Mouse (Mus musculus) embryonic facial prominence, embryonic 15.5 days (tissue): ENCODE data around the gene Cck. TPM values are rescaled to one million over a fixed set of nuclear protein-coding genes. Genes with fewer than 3 reads are reported as not detected.
"Not testable (repeated sequence)": the region's sequence is repeated elsewhere in the genome, so short reads cannot be mapped to it uniquely, and the experiment has no call there.

ENCODE experiments used
- ATAC-seq: fragments of 200-750 bp; cut with Nextera tagmentation; 2 replicates; pipeline ENCODE4 v1.8.0; 2017; ENCODE audit warnings: low read depth, moderate TSS enrichment; ENCODE audit not compliant: insufficient number of reproducible peaks, low FRiP score, low TSS enrichment
- H3K27ac ChIP-seq: fragments of 300-500 bp; sonication (generic); replicated peaks from 2 replicates; pipeline ENCODE4 v1.5.1; 2015; ENCODE audit warnings: mild to moderate bottlenecking, inconsistent platforms
- H3K27me3 ChIP-seq: fragments of 300-500 bp; sonication (generic); 2 replicates; pipeline ENCODE4 v1.6.1; 2015; ENCODE audit warnings: inconsistent platforms
- H3K36me3 ChIP-seq: fragments of 300-500 bp; sonication (generic); 2 replicates; pipeline ENCODE4 v1.6.1; 2015; ENCODE audit warnings: mild to moderate bottlenecking, inconsistent platforms
- H3K4me1 ChIP-seq: fragments of 300-500 bp; sonication (generic); 2 replicates; pipeline ENCODE4 v1.6.1; 2015; ENCODE audit warnings: inconsistent platforms
- H3K4me2 ChIP-seq: fragments of 300-500 bp; sonication (generic); replicated peaks from 2 replicates; pipeline ENCODE4 v1.6.1; 2015; ENCODE audit warnings: mild to moderate bottlenecking, inconsistent platforms
- H3K4me3 ChIP-seq: fragments of 300-500 bp; sonication (generic); replicated peaks from 2 replicates; pipeline ENCODE4 v1.5.1; 2015; ENCODE audit warnings: mild to moderate bottlenecking, inconsistent platforms
- H3K9ac ChIP-seq: fragments of 300-500 bp; sonication (generic); 2 replicates; pipeline ENCODE4 v1.6.1; 2015; ENCODE audit warnings: inconsistent platforms
- H3K9me3 ChIP-seq: fragments of 300-500 bp; sonication (generic); replicated peaks from 2 replicates; pipeline ENCODE4 v1.6.1; 2016; ENCODE audit warnings: inconsistent platforms
- WGBS: fragments of 180-500 bp; shearing (Covaris S2); methylation state at CpG from one replicate; pipeline ENCODE4 v1.1.7; 2015; 5-methylcytosine and 5-hydroxymethylcytosine counted together
- polyA plus RNA-seq: library from polyadenylated mRNA; unstranded; fragments of >200 nt; fragmentation: Nextera tagmentation; extraction: Ambion mirVana; gene quantifications from 2 replicates; pipeline ENCODE4 v1.2.1, GENCODE M21; 2015

Cck gene
- polyA plus RNA-seq, 1 experiment from 2014 or later = 2.3 TPM

DNA sequence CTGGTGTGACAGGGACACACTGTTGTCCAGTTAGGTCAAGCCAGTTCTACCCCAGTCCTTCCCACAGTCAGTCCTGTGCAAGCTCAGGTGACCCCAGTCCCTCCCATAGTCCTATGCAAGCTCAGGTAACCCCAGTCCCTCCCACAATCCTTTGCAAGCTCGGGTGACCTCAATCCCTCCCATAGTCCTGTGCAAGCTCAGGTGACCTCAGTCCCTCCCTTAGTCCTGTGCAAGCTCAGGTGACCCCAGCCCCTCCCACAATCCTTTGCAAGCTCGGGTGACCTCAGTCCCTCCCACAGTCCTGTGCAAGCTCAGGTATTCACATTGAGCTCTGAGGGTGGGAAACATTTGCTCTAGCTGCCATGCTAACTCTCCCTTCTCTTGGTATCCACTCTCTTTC is 35.5 kb downstream of the Cck start:
- H3K9ac ChIP-seq = no peak overlapping the region
- 54% methylated on average over 2 of the region's 2 CpGs for WGBS
- H3K4me2 ChIP-seq = no peak overlapping the region
- no peaks in the 10 kb centered on the region for H3K9me3 ChIP-seq
- peaks cover 54% of the 10 kb centered on the region for H3K36me3 ChIP-seq
- H3K27me3 ChIP-seq = no peaks in the 10 kb centered on the region
- H3K4me1 ChIP-seq = no peaks in the 10 kb centered on the region
- no peak for ATAC-seq
- H3K27ac ChIP-seq = no peak overlapping the region
- H3K4me3 ChIP-seq = no peak overlapping the region

DNA sequence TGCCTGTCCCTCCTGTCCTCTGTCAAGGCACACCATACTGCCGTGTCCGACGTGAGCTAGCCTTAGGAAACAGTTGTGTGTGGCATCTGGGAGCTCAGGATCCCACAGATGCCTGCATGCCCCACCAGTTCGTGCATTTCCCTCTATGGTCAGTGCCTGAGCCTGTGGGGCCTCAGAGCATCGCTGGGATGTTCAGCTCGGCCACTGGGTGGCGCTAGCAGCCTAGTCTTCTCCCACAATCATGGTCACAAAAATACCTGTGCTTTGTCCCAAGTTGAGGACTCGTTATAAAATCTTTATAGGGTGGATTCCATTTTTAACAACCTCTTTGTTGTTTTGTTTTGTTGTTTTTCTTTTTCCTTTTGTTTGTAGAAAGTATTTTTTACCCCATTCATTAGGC is 37.0 kb downstream of the Cck start:
- Histone ChIP-seq H3K27me3 (no peaks in the 10 kb centered on the region), H3K9ac (no peak overlapping the region), H3K9me3 (no peaks in the 10 kb centered on the region), H3K4me2 (no peak overlapping the region), H3K36me3 (peaks cover 64% of the 10 kb centered on the region), H3K4me3 (no peak overlapping the region), H3K4me1 (no peaks in the 10 kb centered on the region), H3K27ac (no peak overlapping the region)
- no peak for ATAC-seq
- 32% methylated on average over 8 of the region's 8 CpGs for WGBS

GRCm38 (mm10) chr9:121456739-121457515 is 38.6 kb downstream of the Cck start:
- peaks cover 70% of the 10 kb centered on the region for H3K36me3 ChIP-seq
- no peaks in the 10 kb centered on the region for H3K27me3 ChIP-seq
- H3K4me3 ChIP-seq = no peak overlapping the region
- no peak overlapping the region for H3K27ac ChIP-seq
- WGBS = 74% methylated on average over 13 of the region's 13 CpGs
- H3K4me1 ChIP-seq = no peaks in the 10 kb centered on the region
- H3K9me3 ChIP-seq = no peaks in the 10 kb centered on the region
- no peak overlapping the region for H3K4me2 ChIP-seq
- ATAC-seq = no peak
- no peak overlapping the region for H3K9ac ChIP-seq

- WGBS = 65% methylated on average over 3 of the region's 3 CpGs
- no peaks in the 10 kb centered on the region for H3K9me3 ChIP-seq
- no peaks in the 10 kb centered on the region for H3K4me1 ChIP-seq
- H3K9ac ChIP-seq = no peak overlapping the region
- ATAC-seq = no peak
- H3K27ac ChIP-seq = no peak overlapping the region
- H3K36me3 ChIP-seq = peaks cover 68% of the 10 kb centered on the region
- no peaks in the 10 kb centered on the region for H3K27me3 ChIP-seq
- no peak overlapping the region for H3K4me3 ChIP-seq
- no peak overlapping the region for H3K4me2 ChIP-seq
Observed at GRCm38 (mm10) chr9:121454891-121455290, 40.6 kb downstream of the Cck start.

DNA sequence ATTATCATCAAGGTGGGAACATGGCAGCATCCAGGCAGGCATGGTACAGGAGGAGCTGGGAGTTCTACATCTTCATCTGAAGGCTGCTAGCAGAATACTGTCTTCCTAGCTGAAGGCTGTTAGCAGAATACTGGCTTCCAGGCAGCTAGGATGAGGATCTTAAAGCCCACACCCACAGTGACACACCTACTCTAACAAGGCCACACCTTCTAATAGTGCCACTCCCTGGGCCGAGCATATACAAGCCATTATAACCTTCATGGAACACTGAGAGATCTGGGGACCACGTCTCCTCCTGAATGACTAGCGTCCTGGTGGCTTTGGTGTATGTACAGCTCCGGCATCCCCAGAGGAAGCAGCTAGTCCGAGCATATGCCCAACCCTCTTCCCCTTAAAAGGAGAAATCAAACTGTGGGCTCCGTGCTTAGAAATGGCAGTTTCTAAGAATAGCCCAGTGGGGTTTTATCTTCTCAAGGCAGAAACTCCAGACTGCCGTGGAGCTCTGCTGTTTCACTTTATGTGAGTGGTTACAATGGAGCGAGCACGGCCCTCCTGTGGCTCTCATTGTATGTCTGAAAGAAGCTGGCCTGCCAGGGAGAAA is 43.1 kb downstream of the Cck start:
- not testable (repeated sequence) for H3K27ac ChIP-seq, H3K4me1 ChIP-seq, H3K4me2 ChIP-seq, H3K9ac ChIP-seq, H3K27me3 ChIP-seq, ATAC-seq, H3K4me3 ChIP-seq, H3K9me3 ChIP-seq
- peaks cover 81% of the 10 kb centered on the region for H3K36me3 ChIP-seq
- 67% methylated on average over 9 of the region's 9 CpGs for WGBS

DNA sequence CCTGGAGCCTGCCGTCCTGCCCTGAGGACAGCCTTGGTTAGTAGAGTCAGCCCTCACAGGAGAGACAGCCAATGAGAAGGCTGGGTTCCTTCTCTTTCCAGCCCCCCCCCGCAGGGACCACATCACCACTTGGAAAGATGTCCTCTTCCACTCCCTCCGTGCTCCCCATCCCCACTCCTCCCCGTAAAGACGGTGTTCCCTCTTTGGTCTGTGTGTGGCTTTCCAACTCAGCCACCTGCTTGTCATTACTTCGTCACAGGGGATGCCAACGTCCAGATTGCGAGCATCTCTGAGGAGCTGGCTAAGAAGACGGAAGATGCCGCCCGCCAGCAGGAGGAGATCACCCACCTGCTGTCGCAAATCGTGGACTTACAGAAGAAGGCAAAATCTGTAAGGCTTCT is 49.1 kb downstream of the Cck start:
- H3K9me3 ChIP-seq = no peaks in the 10 kb centered on the region
- 78% methylated on average over 13 of the region's 13 CpGs for WGBS

GRCm38 (mm10) chr9:121445364-121445763 is 50.1 kb downstream of the Cck start:
- no peak overlapping the region for H3K9ac ChIP-seq
- H3K4me2 ChIP-seq = no peak overlapping the region
- ATAC-seq = no peak
- no peak overlapping the region for H3K4me3 ChIP-seq
- WGBS = 84% methylated on average over 2 of the region's 2 CpGs
- no peaks in the 10 kb centered on the region for H3K9me3 ChIP-seq
- no peaks in the 10 kb centered on the region for H3K4me1 ChIP-seq
- H3K36me3 ChIP-seq = peaks cover 77% of the 10 kb centered on the region
- no peaks in the 10 kb centered on the region for H3K27me3 ChIP-seq
- no peak overlapping the region for H3K27ac ChIP-seq

More for the DNA sequence above, 49.1 kb downstream of the Cck start:
- Histone ChIP-seq H3K4me3 (no peak overlapping the region), H3K4me2 (no peak overlapping the region), H3K36me3 (peaks cover 84% of the 10 kb centered on the region), H3K27me3 (no peaks in the 10 kb centered on the region), H3K9ac (no peak overlapping the region), H3K27ac (no peak overlapping the region), H3K4me1 (no peaks in the 10 kb centered on the region)
- ATAC-seq = no peak

DNA sequence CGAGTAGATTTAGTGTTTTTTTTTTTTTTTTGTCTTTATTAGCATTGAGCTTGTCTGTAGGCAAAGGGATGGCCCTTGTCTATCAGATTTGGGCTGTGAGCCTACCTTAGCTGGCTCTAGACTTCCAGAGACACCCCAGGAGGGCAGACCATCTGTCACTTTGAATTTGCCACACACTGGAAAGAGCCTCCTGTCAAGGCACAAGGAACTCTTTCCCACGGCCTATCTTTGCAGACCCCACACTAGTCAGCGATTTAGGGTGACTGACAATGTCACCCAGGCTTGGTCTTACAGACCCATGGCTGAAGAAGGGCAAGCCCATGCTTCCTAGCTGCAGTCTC is 51.2 kb downstream of the Cck start:
- H3K9ac ChIP-seq = no peak overlapping the region

DNA sequence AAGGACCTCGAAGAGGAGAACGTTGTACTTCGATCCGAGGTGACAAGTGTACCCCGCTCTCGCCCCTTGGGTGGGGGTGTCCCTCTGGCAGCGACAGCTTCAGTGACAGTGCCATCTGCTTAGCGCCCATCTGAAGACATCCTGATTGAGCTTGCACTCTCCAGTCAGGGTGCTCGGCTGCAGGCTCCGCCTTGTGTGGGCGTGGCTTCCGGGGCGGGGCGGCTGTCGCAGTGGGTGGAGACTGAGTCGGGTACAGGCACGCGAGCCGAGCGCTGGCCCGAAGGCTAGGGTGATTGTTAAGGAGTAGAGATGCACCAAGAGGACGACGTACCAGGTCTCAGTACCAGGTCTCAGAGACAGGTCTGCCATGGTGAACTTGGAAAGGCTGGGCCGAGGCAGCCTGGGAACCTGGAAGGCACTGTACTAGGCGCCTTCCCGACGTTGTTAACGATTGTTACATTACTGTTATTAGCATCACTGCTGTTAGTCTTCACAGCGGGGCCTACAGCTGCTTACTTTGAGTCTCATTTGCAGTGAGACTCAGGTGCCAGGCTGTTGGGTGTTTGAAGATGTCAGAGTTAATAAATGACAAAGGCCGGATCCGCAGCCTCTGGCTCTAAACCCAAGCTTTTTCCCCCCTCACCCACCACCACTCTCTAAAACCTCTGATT is 51.7 kb downstream of the Cck start:
- Histone ChIP-seq H3K4me1 (no peaks in the 10 kb centered on the region), H3K9ac (no peak overlapping the region), H3K4me3 (no peak overlapping the region), H3K27me3 (no peaks in the 10 kb centered on the region), H3K36me3 (peaks cover 63% of the 10 kb centered on the region), H3K27ac (no peak overlapping the region), H3K4me2 (no peak overlapping the region), H3K9me3 (no peaks in the 10 kb centered on the region)
- no peak for ATAC-seq
- 74% methylated on average over 31 of the region's 31 CpGs for WGBS

More for the DNA sequence above, 51.2 kb downstream of the Cck start:
- Histone ChIP-seq H3K9me3 (no peaks in the 10 kb centered on the region), H3K27me3 (no peaks in the 10 kb centered on the region), H3K4me2 (no peak overlapping the region), H3K27ac (no peak overlapping the region), H3K4me3 (no peak overlapping the region), H3K4me1 (no peaks in the 10 kb centered on the region), H3K36me3 (peaks cover 68% of the 10 kb centered on the region)
- ATAC-seq = no peak
- WGBS = 87% methylated on average over 3 of the region's 3 CpGs

GRCm38 (mm10) chr9:121442145-121442544 is 53.3 kb downstream of the Cck start:
- Histone ChIP-seq H3K27ac (no peak overlapping the region), H3K27me3 (no peaks in the 10 kb centered on the region), H3K4me2 (no peak overlapping the region), H3K9ac (no peak overlapping the region), H3K4me1 (no peaks in the 10 kb centered on the region), H3K4me3 (no peak overlapping the region), H3K9me3 (no peaks in the 10 kb centered on the region), H3K36me3 (peaks cover 47% of the 10 kb centered on the region)
- no peak for ATAC-seq
- 89% methylated on average over 1 of the region's 1 CpGs for WGBS
